10 mouse cellular contexts compared by ENCODE assay signal in the genomic region with DNA sequence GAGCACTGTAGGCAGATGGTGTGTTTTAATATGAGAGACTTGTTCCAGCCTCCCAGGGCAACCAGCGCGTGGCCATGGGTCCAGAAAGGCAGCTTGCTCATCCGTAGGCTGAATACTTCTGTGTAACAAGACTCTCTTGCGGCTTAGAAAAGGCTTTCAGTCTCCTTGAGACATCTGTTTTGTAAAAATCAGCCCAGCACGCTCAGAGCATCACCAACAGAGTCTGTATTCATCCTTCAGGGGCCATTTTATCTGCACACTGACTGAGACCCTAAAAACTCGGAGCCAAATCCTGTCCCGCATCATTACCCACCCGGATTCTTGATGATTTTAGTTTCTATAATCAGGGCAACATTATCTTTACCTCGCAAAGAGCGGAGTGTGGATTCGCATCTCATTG.
DNase-seq lines count a peak whose midpoint lies in the region; ATAC-seq and TF ChIP-seq lines count a peak whose summit lies in the region.
"Had no signal": no experiment of that assay in that cellular context is flagged by ENCODE, and none has a peak within 500 bp of the region (broad histone marks: within the 10 kb centered on the region; RNA-seq: fewer than 3 reads in every experiment).

No protein-coding gene starts in this region.

- H3K27me3 ChIP-seq in limb, embryonic 15.5 days, result no peaks in the 10 kb centered on the region
- no peaks in the 10 kb centered on the region for H3K27me3 ChIP-seq in stomach, embryonic 16.5 days (ENCODE audit: control insufficient read depth, insufficient read depth, low read length)
- no peaks in the 10 kb centered on the region; the same call in 1 of the 2 replicates for H3K27me3 ChIP-seq in kidney, adult 2 months (replicated peaks; ENCODE audit: control insufficient read depth, insufficient read depth, low read length)
- H3K27me3 ChIP-seq in kidney, embryonic 14.5 days (ENCODE audit: control insufficient read depth, insufficient read depth, low read length), result no peaks in the 10 kb centered on the region

- no peak overlapping the region for H3K4me3 ChIP-seq in limb, embryonic 15.5 days
- H3K4me3 ChIP-seq in stomach, embryonic 16.5 days (replicated peaks; ENCODE audit: low read length), result no peak overlapping the region
- H3K4me3 ChIP-seq in kidney, adult 2 months (ENCODE audit: insufficient read depth, low read depth, low read length), result no peak overlapping the region
- no peak overlapping the region for H3K4me3 ChIP-seq in kidney, embryonic 14.5 days (ENCODE audit: low read length)

- H3K9ac ChIP-seq in limb, embryonic 15.5 days, result no peak overlapping the region
- no peak overlapping the region for H3K9ac ChIP-seq in stomach, embryonic 16.5 days (ENCODE audit: low read length)
- no peak overlapping the region for H3K9ac ChIP-seq in kidney, embryonic 14.5 days (ENCODE audit: low read depth, low read length)
- H3K9ac ChIP-seq: lung, embryonic 14.5 days had no signal

- ATAC-seq in limb, embryonic 15.5 days (ENCODE audit: insufficient number of reproducible peaks, low FRiP score, low TSS enrichment, low read depth), result no peak
- ATAC-seq in stomach, embryonic 16.5 days (ENCODE audit: insufficient read depth, low FRiP score), result no peak
- ATAC-seq in kidney, embryonic 14.5 days (ENCODE audit: low FRiP score, low TSS enrichment), result no peak

- no peaks in the 10 kb centered on the region for H3K9me3 ChIP-seq in limb, embryonic 15.5 days
- H3K9me3 ChIP-seq in stomach, embryonic 16.5 days (replicated peaks; ENCODE audit: control insufficient read depth, low read length), result no peaks in the 10 kb centered on the region
- no peaks in the 10 kb centered on the region for H3K9me3 ChIP-seq in kidney, embryonic 14.5 days (ENCODE audit: control insufficient read depth, low read length)

- peaks cover 12% of the 10 kb centered on the region; the same call in 1 of the 2 replicates for H3K4me1 ChIP-seq in limb, embryonic 15.5 days
- peaks cover 7% of the 10 kb centered on the region; the same call in 1 of the 2 replicates for H3K4me1 ChIP-seq in stomach, embryonic 16.5 days (ENCODE audit: control insufficient read depth, insufficient read depth, low read length)
- H3K4me1 ChIP-seq in kidney, adult 2 months (ENCODE audit: control insufficient read depth, insufficient read depth, low read length), result no peaks in the 10 kb centered on the region
- no peaks in the 10 kb centered on the region for H3K4me1 ChIP-seq in kidney, embryonic 14.5 days (ENCODE audit: control insufficient read depth, insufficient read depth, low read length)

- 53% methylated on average over 11 of the region's 11 CpGs for WGBS in limb, embryonic 15.5 days
- WGBS in stomach, embryonic 16.5 days, result 81% methylated on average over 11 of the region's 11 CpGs
- 56% methylated on average over 11 of the region's 11 CpGs for WGBS in kidney, adult 2 months
- 73% methylated on average over 11 of the region's 11 CpGs for WGBS in kidney, embryonic 14.5 days

- H3K27ac ChIP-seq in limb, embryonic 15.5 days, result peak overlapping the region; percentile 71
- peak overlapping the region; percentile 74 for H3K27ac ChIP-seq in stomach, embryonic 16.5 days (ENCODE audit: low read length)
- H3K27ac ChIP-seq in kidney, adult 2 months (ENCODE audit: insufficient read depth, low read depth, low read length), result no peak overlapping the region
- no peak overlapping the region for H3K27ac ChIP-seq in kidney, embryonic 14.5 days (ENCODE audit: low read depth, low read length)

- DNase-seq in layer of hippocampus, postnatal 10 days (ENCODE audit: low spot score in 2 of 2), result peak; percentile 17 to 25
- no peak for DNase-seq in layer of hippocampus, adult 11-12 months (ENCODE audit: low spot score)
- peak; percentile 10 to 27 for DNase-seq in frontal cortex, postnatal 10 days (ENCODE audit: low spot score in 2 of 2)
- no peak for DNase-seq in urinary bladder, postnatal 4 days (ENCODE audit: low spot score in 2 of 2)
- DNase-seq in kidney, adult 2 months, result no peak
- DNase-seq: adrenal gland, postnatal 36 days; lung, embryonic 14.5 days had no signal

- TF ChIP-seq POLR2A in kidney, adult 2 months (IDR thresholded peaks at IDR 0.05; ENCODE audit: low read depth, low read length), result no peak

- peak overlapping the region; percentile 4; the same call in 1 of the 2 replicates for H3K4me2 ChIP-seq in limb, embryonic 15.5 days
- H3K4me2 ChIP-seq in stomach, embryonic 16.5 days (ENCODE audit: low read depth, low read length), result 0 out of 2 replicates have a peak overlapping the region, but pooled peaks have one; percentile 7
- H3K4me2 ChIP-seq in kidney, embryonic 14.5 days (replicated peaks; ENCODE audit: low read depth, low read length), result no peak overlapping the region
- H3K4me2 ChIP-seq: lung, embryonic 14.5 days had no signal

- TF ChIP-seq CTCF in kidney, adult 2 months (conservative IDR thresholded peaks at IDR 0.05; ENCODE audit: insufficient read depth, insufficient read length, low read depth, low read length), result no peak

- no peaks in the 10 kb centered on the region for H3K36me3 ChIP-seq in limb, embryonic 15.5 days
- no peaks in the 10 kb centered on the region for H3K36me3 ChIP-seq in stomach, embryonic 16.5 days (ENCODE audit: control insufficient read depth, insufficient read depth, low read length)
- no peaks in the 10 kb centered on the region for H3K36me3 ChIP-seq in kidney, adult 2 months (ENCODE audit: control insufficient read depth, insufficient read depth, low read length)
- no peaks in the 10 kb centered on the region for H3K36me3 ChIP-seq in kidney, embryonic 14.5 days (ENCODE audit: control insufficient read depth, insufficient read depth, low read length)

Comparison
In these comparisons a context has a peak if more than half of its experiments do, and no peak if none do; other contexts are left out.
1. DNase-seq: peak in layer of hippocampus, postnatal 10 days (2 of 2) and frontal cortex, postnatal 10 days (2 of 2); none in layer of hippocampus, adult 11-12 months (single experiment), urinary bladder, postnatal 4 days (0 of 2) and kidney, adult 2 months (single experiment).
2. H3K27ac ChIP-seq: peak in limb, embryonic 15.5 days (single experiment) and stomach, embryonic 16.5 days (single experiment); none in kidney, adult 2 months (single experiment) and kidney, embryonic 14.5 days (single experiment).